Mouse (Mus musculus) lung, postnatal 0 days (tissue): ENCODE results near the gene Cfap43. TPM values are rescaled to one million over a fixed set of nuclear protein-coding genes. Genes with fewer than 3 reads are reported as not detected.
A peak's percentile ranks its signal among the peaks of the same experiment; 100 is the strongest.

Source experiments
- ATAC-seq: fragments of 200-750 bp; cut with Nextera tagmentation; 2 replicates; pipeline ENCODE4 v1.8.0; 2017; ENCODE audit warnings: moderate library complexity
- DNase-seq: peaks from one replicate; pipeline ENCODE4 v3.0.0-alpha.2; 2016; ENCODE audit warnings: low spot score
- H3K27ac ChIP-seq: fragments of 300-500 bp; sonication (generic); 2 replicates; pipeline ENCODE4 v1.5.1; 2014; ENCODE audit warnings: antibody characterized with exemption, mild to moderate bottlenecking, low read length, mixed read lengths
- H3K27me3 ChIP-seq: fragments of 300-500 bp; sonication (generic); replicated peaks from 2 replicates; pipeline ENCODE4 v1.6.1; 2014; ENCODE audit warnings: low read length, mixed read lengths; ENCODE audit not compliant: insufficient read depth
- H3K36me3 ChIP-seq: fragments of 300-500 bp; sonication (generic); 2 replicates; pipeline ENCODE4 v1.6.1; 2014; ENCODE audit warnings: low read length, mixed read lengths; ENCODE audit not compliant: insufficient read depth
- H3K4me1 ChIP-seq: fragments of 300-500 bp; sonication (generic); 2 replicates; pipeline ENCODE4 v1.6.1; 2014; ENCODE audit warnings: antibody characterized with exemption, low read depth, low read length, mixed read lengths; ENCODE audit not compliant: insufficient read depth
- H3K4me2 ChIP-seq: fragments of 300-500 bp; sonication (generic); replicated peaks from 2 replicates; pipeline ENCODE4 v1.6.1; 2014; ENCODE audit warnings: low read depth, mild to moderate bottlenecking, low read length, moderate library complexity, mixed read lengths
- H3K4me3 ChIP-seq: fragments of 300-500 bp; sonication (generic); 2 replicates; pipeline ENCODE4 v1.5.1; 2014; ENCODE audit warnings: low read depth, low read length
- H3K9ac ChIP-seq: fragments of 300-500 bp; sonication (generic); replicated peaks from 2 replicates; pipeline ENCODE4 v1.6.1; 2014; ENCODE audit warnings: low read depth, mild to moderate bottlenecking
- H3K9me3 ChIP-seq: fragments of 300-500 bp; sonication (generic); 2 replicates; pipeline ENCODE4 v1.6.1; 2016; ENCODE audit warnings: low read length, mixed read lengths
- CTCF ChIP-seq: IDR thresholded peaks from 2 replicates; pipeline ENCODE4 v1.5.1; 2016; ENCODE audit warnings: antibody characterized with exemption, mild to moderate bottlenecking
- EP300 ChIP-seq: IDR thresholded peaks from 2 replicates; pipeline ENCODE4 v1.6.1; 2016; ENCODE audit warnings: antibody characterized with exemption, mild to moderate bottlenecking, control low read depth
- WGBS: fragments of 180-500 bp; shearing (Covaris S2); extraction: QIAGEN DNeasy Blood & Tissue Kit; methylation state at CpG from one replicate; pipeline ENCODE4 v1.1.7; 2014; 5-methylcytosine and 5-hydroxymethylcytosine counted together
- polyA plus RNA-seq: library from polyadenylated mRNA; unstranded; fragments of >200 nt; fragmentation: Nextera tagmentation; extraction: Ambion mirVana; gene quantifications from 2 replicates; pipeline ENCODE4 v1.2.1, GENCODE M21; 2015

Cfap43 gene
- polyA plus RNA-seq, 1 experiment from 2014 or later = 4.9 TPM

- DNase-seq = no peak
- WGBS = 63% methylated on average over 9 of the region's 9 CpGs
These were observed 166.6 kb downstream of the Cfap43 start for GRCm38 (mm10) chr19:47752456-47752855.

GRCm38 (mm10) chr19:47750391-47750790 is 168.7 kb downstream of the Cfap43 start:
- ATAC-seq (no peak), DNase-seq (no peak)
- H3K36me3 ChIP-seq = no peaks in the 10 kb centered on the region
- no peak overlapping the region for H3K9ac ChIP-seq
- H3K4me2 ChIP-seq = no peak overlapping the region
- TF ChIP-seq CTCF (no peak), EP300 (no peak)
- no peak overlapping the region for H3K27ac ChIP-seq
- H3K27me3 ChIP-seq = no peaks in the 10 kb centered on the region
- H3K4me3 ChIP-seq = no peak overlapping the region
- H3K4me1 ChIP-seq = no peaks in the 10 kb centered on the region
- no peaks in the 10 kb centered on the region for H3K9me3 ChIP-seq
- WGBS = 82% methylated on average over 5 of the region's 5 CpGs

More at GRCm38 (mm10) chr19:47752456-47752855, 166.6 kb downstream of the Cfap43 start:
- Histone ChIP-seq H3K9ac (no peak overlapping the region), H3K9me3 (no peaks in the 10 kb centered on the region), H3K36me3 (no peaks in the 10 kb centered on the region), H3K4me1 (no peaks in the 10 kb centered on the region), H3K27ac (no peak overlapping the region), H3K27me3 (no peaks in the 10 kb centered on the region), H3K4me3 (no peak overlapping the region), H3K4me2 (no peak overlapping the region)
- no peak for ATAC-seq
- TF ChIP-seq EP300 (no peak), CTCF (no peak)

- H3K9ac ChIP-seq = no peak overlapping the region
- no peaks in the 10 kb centered on the region for H3K36me3 ChIP-seq
- no peak for DNase-seq
- H3K27ac ChIP-seq = no peak overlapping the region
- H3K27me3 ChIP-seq = no peaks in the 10 kb centered on the region
- no peaks in the 10 kb centered on the region for H3K4me1 ChIP-seq
- 83% methylated on average over 2 of the region's 2 CpGs for WGBS
- TF ChIP-seq EP300 (no peak), CTCF (no peak)
- H3K4me3 ChIP-seq = no peak overlapping the region
- H3K4me2 ChIP-seq = no peak overlapping the region
- no peaks in the 10 kb centered on the region for H3K9me3 ChIP-seq
- no peak for ATAC-seq
These were observed 170.1 kb downstream of the Cfap43 start for GRCm38 (mm10) chr19:47748950-47749349.

GRCm38 (mm10) chr19:47747072-47747471 is 172.0 kb downstream of the Cfap43 start:
- 96% methylated on average over 2 of the region's 2 CpGs for whole genome bisulfite sequencing
- no peaks in the 10 kb centered on the region for H3K27me3 ChIP-seq
- H3K4me1 ChIP-seq = no peaks in the 10 kb centered on the region
- no peak overlapping the region for H3K9ac ChIP-seq
- ATAC-seq (no peak), DNase-seq (no peak)
- H3K4me2 ChIP-seq = no peak overlapping the region
- H3K4me3 ChIP-seq = no peak overlapping the region
- H3K27ac ChIP-seq = no peak overlapping the region
- no peaks in the 10 kb centered on the region for H3K9me3 ChIP-seq
- TF ChIP-seq CTCF (no peak), EP300 (no peak)
- no peaks in the 10 kb centered on the region for H3K36me3 ChIP-seq

- WGBS = 1% methylated on average over 12 of the region's 15 CpGs
- TF ChIP-seq CTCF (no peak), EP300 (no peak)
- H3K4me3 ChIP-seq = peak overlapping the region; percentile 75
- H3K9me3 ChIP-seq = no peaks in the 10 kb centered on the region
- H3K4me1 ChIP-seq = peaks cover 5% of the 10 kb centered on the region
- ATAC-seq = no peak
- DNase-seq = peak; percentile 88
- peaks cover 10% of the 10 kb centered on the region; the same call in 1 of the 2 replicates for H3K36me3 ChIP-seq
- peak overlapping the region; percentile 98 for H3K27ac ChIP-seq
- peak overlapping the region; percentile 51 for H3K9ac ChIP-seq
- H3K27me3 ChIP-seq = no peaks in the 10 kb centered on the region
- peak overlapping the region; percentile 50 for H3K4me2 ChIP-seq
These were observed 187.2 kb downstream of the Cfap43 start for GRCm38 (mm10) chr19:47731931-47732330.

GRCm38 (mm10) chr19:47731071-47731881 is 187.8 kb downstream of the Cfap43 start, which contains the start of gene Sfr1:
Gene Sfr1, plus strand, starts transcription at chr19:47731682.
- 1% methylated on average over 58 of the region's 72 CpGs for WGBS
- peaks cover 5% of the 10 kb centered on the region for H3K4me1 ChIP-seq
- TF ChIP-seq CTCF (peak; percentile 66), EP300 (0 out of 2 replicates have a peak, but pooled peaks have one; percentile 54)
- H3K27me3 ChIP-seq = no peaks in the 10 kb centered on the region
- peaks cover 10% of the 10 kb centered on the region; the same call in 1 of the 2 replicates for H3K36me3 ChIP-seq
- H3K9ac ChIP-seq = peak within 1 kb of the TSS; percentile 74
- DNase-seq (peak; percentile 98), ATAC-seq (peak; percentile 95)
- peak within 1 kb of the TSS; percentile 72 for H3K4me2 ChIP-seq
- H3K27ac ChIP-seq = peak within 1 kb of the TSS; percentile 98
- H3K9me3 ChIP-seq = no peaks in the 10 kb centered on the region
- peak within 1 kb of the TSS; percentile 75 for H3K4me3 ChIP-seq
